Mouse (Mus musculus) kidney, adult 2 months (tissue): ENCODE results near the gene Ccnjl. TPM values are rescaled to one million over a fixed set of nuclear protein-coding genes. Genes with fewer than 3 reads are reported as not detected.
A peak's percentile ranks its signal among the peaks of the same experiment; 100 is the strongest.

ENCODE experiments used
- DNase-seq: peaks from one replicate; pipeline ENCODE4 v3.0.0; 2021
- H3K27ac ChIP-seq: fragments of 200-500 bp; 2 replicates; pipeline ENCODE4 v1.5.1; 2012; ENCODE audit warnings: low read depth, low read length, control low read depth, inconsistent platforms; ENCODE audit not compliant: insufficient read depth
- H3K27me3 ChIP-seq: fragments of 200-500 bp; replicated peaks from 2 replicates; pipeline ENCODE4 v1.6.1; 2012; ENCODE audit warnings: mild to moderate bottlenecking, moderate library complexity, low read length, inconsistent platforms; ENCODE audit not compliant: control insufficient read depth, insufficient read depth
- H3K36me3 ChIP-seq: fragments of 200-500 bp; 2 replicates; pipeline ENCODE4 v1.6.1; 2012; ENCODE audit warnings: mild to moderate bottlenecking, moderate library complexity, low read length, inconsistent platforms; ENCODE audit not compliant: control insufficient read depth, insufficient read depth
- H3K4me1 ChIP-seq: fragments of 200-500 bp; 2 replicates; pipeline ENCODE4 v1.6.1; 2011; ENCODE audit warnings: low read length; ENCODE audit not compliant: control insufficient read depth, insufficient read depth
- H3K4me3 ChIP-seq: fragments of 200-500 bp; 2 replicates; pipeline ENCODE4 v1.5.1; 2011; ENCODE audit warnings: mild to moderate bottlenecking, low read depth, low read length, control low read depth; ENCODE audit not compliant: insufficient read depth
- CTCF ChIP-seq: fragments of 200-500 bp; conservative IDR thresholded peaks from 2 replicates; pipeline ENCODE4 v1.5.1; 2011; ENCODE audit warnings: low read depth, mild to moderate bottlenecking, control low read depth, low read length, moderate library complexity, mixed read lengths; ENCODE audit not compliant: insufficient read depth, insufficient read length
- POLR2A ChIP-seq: fragments of 200-500 bp; IDR thresholded peaks from one replicate; pipeline ENCODE4 v1.6.1; 2011; ENCODE audit warnings: low read depth, low read length, control low read depth
- WGBS: fragments of 180-500 bp; shearing (Covaris S2); methylation state at CpG from one replicate; pipeline ENCODE4 v1.1.7; 2018; 5-methylcytosine and 5-hydroxymethylcytosine counted together
- polyA plus RNA-seq: library from polyadenylated mRNA; depleted of rRNA; stranded (reverse); fragments of >200 nt; gene quantifications from 2 replicates; pipeline ENCODE4 v1.2.3, GENCODE M21; 2012

The Ccnjl gene
- polyA plus RNA-seq, 1 experiment, result 1.0 TPM

DNA sequence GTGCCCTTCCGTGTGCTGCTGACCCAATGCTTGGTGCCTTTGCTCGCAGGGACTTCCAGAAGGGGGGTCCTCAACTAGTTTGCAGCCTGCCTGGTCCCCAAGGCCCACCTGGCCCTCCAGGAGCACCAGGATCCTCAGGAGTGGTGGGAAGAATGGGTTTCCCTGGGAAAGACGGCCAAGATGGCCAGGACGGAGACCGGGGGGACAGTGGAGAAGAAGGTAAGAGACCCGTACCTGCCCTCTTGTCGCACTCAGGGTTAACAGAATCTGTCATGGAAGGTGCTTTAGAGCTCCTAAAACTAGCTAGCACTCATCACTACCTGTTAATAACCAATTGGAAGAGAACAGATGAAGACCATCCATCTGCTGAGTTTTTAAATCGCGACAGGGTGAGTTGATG lies 42.7 kb upstream of the Ccnjl start:
- Histone ChIP-seq H3K27ac (no peak overlapping the region), H3K4me3 (no peak overlapping the region), H3K27me3 (no peaks in the 10 kb centered on the region), H3K4me1 (no peaks in the 10 kb centered on the region), H3K36me3 (no peaks in the 10 kb centered on the region)
- DNase-seq, result no peak
- no peak for TF ChIP-seq CTCF
- TF ChIP-seq POLR2A, result no peak
- 86% methylated on average over 9 of the region's 9 CpGs for WGBS

DNA sequence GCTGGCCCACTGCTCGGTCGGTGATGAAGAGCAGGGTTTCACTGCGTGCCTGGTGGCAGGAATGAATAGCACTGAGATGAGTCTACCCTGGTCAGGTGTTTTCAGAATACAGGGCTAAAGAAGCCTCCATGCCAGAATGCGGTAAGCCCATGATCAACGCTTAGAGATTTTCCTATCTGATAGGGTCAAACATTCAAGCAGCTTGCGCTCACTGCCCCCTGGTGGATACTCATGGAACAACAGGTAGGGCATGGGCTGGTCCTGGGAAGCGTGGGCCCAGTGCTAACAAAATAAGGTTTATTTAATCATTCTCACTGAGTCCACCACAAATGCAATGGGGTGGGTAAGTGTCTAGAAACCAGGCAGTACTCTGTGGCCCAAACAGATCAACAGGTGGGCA lies 35.9 kb upstream of the Ccnjl start:
- H3K4me3 ChIP-seq, result no peak overlapping the region
- TF ChIP-seq CTCF, result peak; percentile 90
- TF ChIP-seq POLR2A, result no peak
- DNase-seq, result peak; percentile 77

DNA sequence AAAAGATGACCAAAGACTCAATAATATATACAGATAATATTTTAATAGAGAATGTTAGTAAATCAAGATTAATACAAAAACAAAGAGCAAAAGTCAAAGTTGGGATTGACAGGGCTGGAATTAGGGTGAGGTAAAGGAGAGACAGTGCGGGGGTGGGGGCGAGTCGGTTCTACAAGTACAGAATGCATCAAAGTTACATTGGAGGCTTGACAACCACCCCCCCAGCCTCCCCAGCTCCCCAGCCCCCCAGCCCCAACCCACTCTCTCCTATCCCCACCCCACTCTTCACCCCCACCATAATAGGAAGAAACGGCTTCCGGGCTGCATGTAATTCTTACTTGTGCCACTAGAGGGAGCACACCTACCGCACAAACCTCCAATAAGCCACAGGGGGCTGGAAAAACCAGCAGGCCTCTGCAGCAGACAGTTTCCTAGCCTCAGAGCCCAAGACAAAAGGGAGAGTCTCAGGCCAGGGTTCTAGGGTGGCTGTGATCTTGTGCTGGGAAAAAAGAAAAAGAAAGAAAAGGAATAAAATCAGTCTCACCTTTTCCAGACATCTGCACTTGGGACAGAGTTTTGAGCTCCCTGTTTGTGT lies 34.7 kb upstream of the Ccnjl start:
- no peaks in the 10 kb centered on the region for H3K4me1 ChIP-seq
- H3K4me3 ChIP-seq, result no peak overlapping the region
- TF ChIP-seq POLR2A (no peak), CTCF (peak; percentile 83)
- no peaks in the 10 kb centered on the region for H3K27me3 ChIP-seq
- no peak overlapping the region for H3K27ac ChIP-seq
- 26% methylated on average over 6 of the region's 6 CpGs for WGBS
- H3K36me3 ChIP-seq, result no peaks in the 10 kb centered on the region
- peak; percentile 62 for DNase-seq

More for the DNA sequence above, 35.9 kb upstream of the Ccnjl start:
- H3K27me3 ChIP-seq, result no peaks in the 10 kb centered on the region
- no peaks in the 10 kb centered on the region for H3K36me3 ChIP-seq
- H3K27ac ChIP-seq, result no peak overlapping the region
- H3K4me1 ChIP-seq, result no peaks in the 10 kb centered on the region
- 32% methylated on average over 7 of the region's 7 CpGs for WGBS

DNA sequence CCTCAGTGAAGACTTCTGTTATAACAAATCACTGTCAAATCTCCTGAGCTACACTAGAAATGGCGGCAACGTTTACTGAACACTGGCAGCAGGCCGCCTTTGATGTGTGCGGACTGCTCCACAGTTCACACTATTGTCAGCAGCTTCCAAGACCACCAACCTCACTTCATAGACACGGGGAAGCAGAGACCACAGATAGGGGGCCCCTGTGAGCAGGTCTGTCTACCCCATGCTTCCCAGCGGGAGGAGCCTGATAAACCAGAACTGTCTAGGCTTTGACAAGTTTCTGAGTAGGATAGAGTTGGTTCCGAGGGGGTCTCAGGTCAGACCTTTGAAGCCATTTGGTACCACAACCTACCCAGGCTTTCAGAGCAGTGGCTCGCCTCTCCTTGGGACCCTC lies 33.5 kb upstream of the Ccnjl start:
- no peaks in the 10 kb centered on the region for H3K27me3 ChIP-seq
- no peak overlapping the region for H3K27ac ChIP-seq
- no peaks in the 10 kb centered on the region for H3K36me3 ChIP-seq
- no peaks in the 10 kb centered on the region for H3K4me1 ChIP-seq
- 73% methylated on average over 8 of the region's 8 CpGs for WGBS
- DNase-seq, result no peak
- TF ChIP-seq CTCF (no peak), POLR2A (no peak)
- no peak overlapping the region for H3K4me3 ChIP-seq

DNA sequence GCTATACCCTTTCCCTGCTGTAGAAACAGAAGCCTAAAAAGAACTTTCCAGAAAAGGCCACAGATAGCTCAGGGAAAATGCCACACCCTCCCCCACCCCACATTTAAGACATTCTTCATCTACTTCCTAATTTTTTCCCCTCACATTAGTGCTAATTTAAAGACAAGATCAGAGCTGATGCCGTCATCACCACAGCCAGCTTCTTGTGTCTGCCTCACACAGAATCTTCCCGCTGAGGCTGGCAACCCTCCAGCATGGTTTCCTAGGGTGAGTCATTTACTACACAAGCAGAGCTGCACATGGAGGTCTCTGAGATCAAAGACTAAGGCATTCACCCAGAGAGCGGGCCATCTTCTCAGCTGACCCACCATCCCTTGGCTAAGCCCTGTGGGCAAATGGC lies 33.1 kb upstream of the Ccnjl start:
- TF ChIP-seq CTCF, result no peak
- Histone ChIP-seq H3K4me3 (no peak overlapping the region), H3K27ac (no peak overlapping the region), H3K4me1 (no peaks in the 10 kb centered on the region), H3K27me3 (no peaks in the 10 kb centered on the region), H3K36me3 (no peaks in the 10 kb centered on the region)
- 30% methylated on average over 3 of the region's 3 CpGs for WGBS
- DNase-seq, result peak; percentile 54

DNA sequence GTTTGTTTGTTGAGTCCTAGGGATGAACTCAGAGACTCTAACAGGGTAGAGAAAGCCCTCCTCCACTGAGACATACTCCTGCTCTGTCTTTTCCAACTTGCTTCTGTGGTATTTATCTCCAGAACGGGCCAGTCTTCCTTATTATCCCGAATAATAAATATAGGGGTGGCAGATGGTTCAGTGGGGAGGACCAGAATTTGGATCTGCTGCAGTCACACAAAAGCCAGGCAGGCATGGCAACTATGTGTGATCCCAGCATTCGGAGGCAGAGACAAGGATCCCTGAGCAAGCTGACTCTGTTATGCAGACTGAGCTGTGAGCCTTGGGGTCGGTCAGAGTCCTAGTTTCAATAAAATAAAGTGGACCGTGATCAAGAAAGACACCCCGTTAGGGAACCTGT lies 27.3 kb upstream of the Ccnjl start:
- Histone ChIP-seq H3K27me3 (no peaks in the 10 kb centered on the region), H3K27ac (no peak overlapping the region), H3K4me1 (no peaks in the 10 kb centered on the region), H3K4me3 (no peak overlapping the region), H3K36me3 (no peaks in the 10 kb centered on the region)
- 80% methylated on average over 6 of the region's 6 CpGs for WGBS
- TF ChIP-seq POLR2A, result no peak
- TF ChIP-seq CTCF, result no peak
- DNase-seq, result no peak

DNA sequence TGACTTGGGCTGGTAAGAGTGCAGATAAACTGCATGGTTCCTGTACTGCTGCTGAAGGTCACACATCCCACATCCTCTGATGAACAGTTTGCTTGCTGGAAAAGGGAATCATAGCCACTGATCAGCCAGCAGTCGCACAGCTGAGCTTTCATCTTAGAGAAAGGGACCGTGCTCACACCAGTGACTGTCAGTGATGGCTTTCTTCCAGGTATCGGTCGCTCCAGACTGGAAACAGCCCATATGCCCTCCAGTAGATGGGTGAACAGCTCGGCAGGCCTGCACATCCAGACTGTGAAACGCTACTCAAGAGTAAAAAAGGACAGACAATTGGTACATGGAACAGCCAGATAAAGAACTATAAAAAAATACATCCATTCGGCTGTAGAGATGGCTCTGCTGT lies 23.4 kb upstream of the Ccnjl start:
- WGBS, result 93% methylated on average over 7 of the region's 7 CpGs

More for the DNA sequence above, 23.4 kb upstream of the Ccnjl start:
- Histone ChIP-seq H3K36me3 (no peaks in the 10 kb centered on the region), H3K4me1 (no peaks in the 10 kb centered on the region), H3K4me3 (no peak overlapping the region), H3K27me3 (no peaks in the 10 kb centered on the region), H3K27ac (no peak overlapping the region)
- no peak for TF ChIP-seq CTCF
- no peak for TF ChIP-seq POLR2A
- no peak for DNase-seq
